Mouse (Mus musculus) brain, embryonic 18.5 days (tissue): ENCODE data around the gene Klf12.

ENCODE experiments used
- DNase-seq: peaks from one replicate; pipeline ENCODE4 v3.0.0-alpha.2; 2012; ENCODE audit warnings: low read depth, low spot score

The Klf12 gene

DNA sequence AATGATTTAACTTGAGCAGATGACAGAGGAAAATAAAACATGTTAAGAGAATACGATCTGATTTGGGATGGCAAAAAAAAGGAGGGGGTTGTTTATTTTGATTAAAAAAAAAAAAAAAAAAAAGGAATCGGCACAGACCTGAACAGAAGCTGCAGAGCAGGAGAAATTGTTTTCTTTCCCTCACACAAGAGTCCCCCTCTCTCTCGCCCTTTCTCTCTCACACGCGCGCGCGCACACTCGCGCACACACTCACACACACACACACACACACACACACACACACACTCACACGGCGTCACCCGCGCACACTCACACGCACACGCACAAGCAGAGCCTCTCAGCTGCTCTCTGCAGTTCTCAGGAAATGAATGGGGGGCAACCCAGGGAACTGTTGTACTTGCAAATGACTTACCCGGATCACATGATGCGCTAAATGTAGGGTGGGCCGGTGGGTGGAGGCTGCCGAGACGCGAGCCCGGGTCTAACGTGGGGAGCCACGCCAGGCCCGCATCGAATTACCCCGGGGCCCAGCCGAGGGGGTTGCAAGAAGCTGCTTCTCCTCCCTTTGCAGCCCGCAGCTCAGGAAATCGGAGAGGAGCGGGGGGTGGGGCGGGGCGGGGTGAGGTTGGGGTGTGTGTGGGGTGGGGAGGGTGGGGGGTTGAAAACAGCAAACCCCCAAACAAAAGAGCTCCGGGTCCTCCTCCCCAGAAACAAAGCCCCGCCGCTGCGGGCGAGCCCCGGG lies at the start of gene Klf12:
Gene Klf12 (minus strand): TSS at position 561 of the 742 bp plus-strand sequence.
- DNase-seq: peak; percentile 84

DNA sequence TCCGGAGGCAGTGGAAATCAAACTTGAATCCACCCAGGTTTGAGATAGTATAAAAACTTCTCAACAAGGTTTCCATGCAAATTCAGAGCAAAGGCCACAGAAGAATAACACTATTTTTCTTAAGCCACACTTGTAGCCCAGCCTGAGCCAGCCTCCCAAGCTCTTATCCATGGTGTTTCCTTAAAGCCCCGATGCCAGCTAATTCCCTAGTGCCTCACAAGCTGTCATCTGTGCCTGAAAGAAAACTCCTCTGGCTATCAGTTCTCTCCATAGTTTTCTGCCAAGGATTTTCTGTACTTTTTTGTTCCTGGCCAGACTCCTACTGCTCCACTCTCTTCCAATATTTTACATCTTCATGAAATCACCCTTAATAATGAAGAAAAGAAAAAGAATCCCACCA lies 48.9 kb upstream of the Klf12 start:
- DNase-seq: no peak

DNA sequence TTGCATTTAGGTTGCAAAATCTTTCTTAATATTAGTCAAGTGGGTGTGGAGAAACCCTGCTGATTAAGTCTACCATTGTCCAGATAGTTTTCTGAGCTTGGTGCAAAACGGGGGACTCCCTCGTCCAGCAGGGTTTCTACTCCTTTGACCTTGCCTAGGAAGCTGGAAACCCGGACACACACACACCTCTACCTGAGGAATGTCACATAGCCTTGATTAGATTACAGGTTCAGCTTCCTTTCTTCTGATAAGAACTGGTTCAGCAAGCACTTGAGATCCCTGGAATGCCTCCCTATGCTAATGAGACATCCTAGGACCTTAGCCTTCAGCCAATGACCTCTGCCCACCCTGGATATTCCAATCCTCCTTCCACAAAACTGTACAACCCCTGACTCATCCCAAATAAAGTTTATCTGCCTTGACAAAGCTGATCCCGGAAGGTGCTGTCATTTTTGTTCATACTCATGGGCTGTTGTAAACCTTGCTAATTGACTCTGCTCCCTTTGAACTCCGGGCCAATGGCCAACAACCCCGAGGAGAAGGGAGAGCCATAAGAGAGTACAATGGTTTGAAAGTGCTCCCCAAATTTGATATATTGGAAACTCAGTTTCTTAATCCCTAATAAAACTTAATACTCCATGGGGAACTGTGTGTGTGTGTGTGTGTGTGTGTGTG lies 44.3 kb upstream of the Klf12 start:
- DNase-seq: no peak

DNA sequence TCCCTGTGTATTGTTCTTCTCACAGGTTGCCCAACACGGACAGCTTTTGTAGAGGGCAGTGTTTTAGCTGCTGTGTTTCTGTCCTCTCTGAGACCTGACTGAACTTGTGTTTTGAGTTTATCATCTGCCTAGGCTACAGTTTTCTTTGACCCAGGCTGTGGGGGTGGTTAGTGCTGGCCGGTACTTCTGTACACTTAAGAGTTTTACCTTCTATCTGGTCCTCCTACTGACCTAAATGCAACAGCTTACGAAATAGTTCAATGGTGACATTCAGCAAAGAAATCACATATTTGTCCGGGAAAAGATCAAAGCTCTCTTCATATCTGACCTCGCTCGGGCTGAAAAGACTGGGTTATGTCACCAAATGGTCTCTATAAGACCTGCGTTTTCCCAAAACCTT lies 39.8 kb upstream of the Klf12 start:
- no peak for DNase-seq

DNA sequence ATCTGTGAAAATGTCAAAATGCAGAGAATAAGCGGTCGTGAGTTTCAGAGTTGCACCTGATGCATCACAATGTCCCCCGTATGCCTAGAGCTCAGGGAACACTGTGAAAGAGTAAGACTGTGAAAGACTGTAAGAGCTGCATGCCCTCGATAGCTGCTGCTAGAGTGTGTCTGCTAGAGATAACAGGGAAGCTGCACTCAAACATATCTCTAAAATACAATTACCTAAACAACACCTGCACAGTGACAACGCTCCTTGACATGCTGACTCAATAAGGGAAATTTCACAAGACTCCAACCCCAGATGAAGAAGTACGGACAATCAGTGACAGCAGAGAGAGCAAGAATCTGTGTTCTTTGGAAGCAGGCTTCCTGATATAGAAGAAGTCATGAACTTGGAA lies 37.5 kb upstream of the Klf12 start:
- no peak for DNase-seq

DNA sequence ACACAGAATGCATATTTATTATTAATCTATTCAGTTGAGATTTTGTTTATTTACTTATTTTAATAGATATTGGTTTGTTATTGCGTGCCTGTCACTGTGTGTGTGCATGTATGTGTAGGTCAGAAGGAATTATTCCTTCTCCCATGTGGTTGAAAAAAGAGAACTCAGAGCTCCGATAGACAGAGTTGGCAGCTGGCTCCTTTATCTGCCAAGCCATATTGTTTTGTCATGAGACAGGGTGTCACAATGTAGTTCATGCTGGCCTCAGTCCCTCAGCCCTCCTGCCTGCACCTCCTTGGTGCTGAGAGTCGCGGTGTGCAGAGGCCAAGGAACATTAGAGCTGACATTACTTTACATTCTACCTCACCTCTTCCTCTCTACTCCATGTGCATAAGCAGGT lies 32.3 kb upstream of the Klf12 start:
- DNase-seq: no peak

DNA sequence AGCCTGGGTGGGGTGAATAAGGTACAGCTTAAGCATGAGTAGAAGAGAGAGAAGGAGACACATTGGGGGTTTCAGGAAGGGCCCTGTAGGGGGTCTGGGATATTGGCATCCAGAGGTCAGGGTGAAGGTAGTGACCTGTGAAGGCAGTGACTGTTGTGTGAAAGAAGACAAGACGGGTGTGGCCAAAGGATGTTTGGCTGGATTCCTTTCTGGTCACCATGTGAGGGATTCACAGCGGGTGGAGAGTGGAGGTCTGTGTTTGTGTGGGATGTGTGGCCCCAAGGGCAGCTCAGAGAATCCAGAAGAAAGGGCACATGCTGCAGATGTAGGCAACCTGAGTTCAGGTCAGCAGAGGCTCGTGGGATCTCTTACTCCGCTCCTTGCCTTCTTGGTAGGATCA lies 29.6 kb upstream of the Klf12 start:
- no peak for DNase-seq

DNA sequence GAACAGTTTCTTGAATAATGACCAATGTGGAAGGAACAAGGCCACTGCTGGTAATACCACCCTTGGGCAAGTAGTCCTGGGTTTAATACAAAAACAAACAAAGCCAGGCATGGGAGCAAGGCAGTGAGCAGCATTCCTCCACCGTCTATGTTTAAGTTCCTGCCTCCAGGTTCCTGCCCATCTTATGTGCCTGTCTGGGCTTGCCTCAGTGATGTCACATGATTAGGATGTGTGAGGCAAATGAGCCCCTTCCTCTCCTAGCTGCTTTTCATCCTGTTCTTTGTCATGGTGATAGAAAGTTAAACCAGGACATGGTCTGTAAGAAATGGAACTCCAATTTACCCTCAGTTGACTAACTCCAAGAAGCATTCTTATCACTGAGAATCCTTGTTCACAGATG lies 16.4 kb upstream of the Klf12 start:
- no peak for DNase-seq

DNA sequence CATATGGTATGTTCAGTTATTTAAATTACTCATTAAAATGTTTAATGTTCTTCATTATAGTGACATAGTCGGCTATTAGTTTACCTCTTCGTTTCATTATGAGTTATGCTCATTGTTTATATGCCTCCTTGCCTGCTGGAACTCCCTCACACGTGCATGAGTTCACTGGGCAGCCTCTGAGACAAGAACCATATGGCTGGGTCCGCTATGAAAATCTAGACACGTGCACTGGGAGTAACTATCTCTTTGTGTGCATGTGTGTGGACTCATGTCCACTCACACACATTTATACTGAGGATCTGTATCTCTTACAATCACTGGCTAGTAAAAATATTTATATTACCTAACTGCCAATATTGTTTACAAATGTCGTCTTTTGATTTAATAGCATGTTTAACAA lies 14.4 kb upstream of the Klf12 start:
- DNase-seq: no peak

DNA sequence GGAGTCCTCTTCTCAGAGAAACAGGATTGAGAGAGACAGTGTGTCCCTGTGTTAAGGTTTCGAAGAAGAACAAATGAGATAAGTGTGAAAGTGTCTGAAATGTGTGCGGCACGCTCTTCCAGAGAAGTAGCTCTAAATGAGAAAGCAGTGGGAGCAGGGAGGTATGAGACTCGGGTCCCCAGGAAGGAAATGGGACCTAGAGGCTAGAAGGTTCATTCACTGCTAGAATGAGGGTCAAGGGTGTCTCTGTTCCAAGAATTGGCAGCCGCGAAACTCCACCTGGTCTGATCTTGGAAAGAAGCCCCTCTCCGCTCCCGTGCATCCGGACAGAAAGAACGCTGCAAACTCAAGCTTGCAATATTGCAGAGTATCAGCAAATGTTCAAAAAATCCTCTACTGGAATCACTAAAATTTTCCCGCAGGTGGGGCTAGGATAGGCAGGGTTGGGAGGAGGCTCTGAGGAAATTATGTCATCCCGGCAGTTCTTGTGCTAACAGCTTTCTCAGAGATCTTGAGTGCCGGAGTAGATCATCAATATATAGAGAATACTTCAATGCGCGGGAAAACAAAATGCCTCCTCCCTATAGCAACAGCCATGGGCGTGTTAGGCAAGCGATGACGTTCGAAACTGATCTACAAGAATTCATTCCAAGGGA lies 2.2 kb upstream of the Klf12 start:
- DNase-seq: peak; percentile 14

DNA sequence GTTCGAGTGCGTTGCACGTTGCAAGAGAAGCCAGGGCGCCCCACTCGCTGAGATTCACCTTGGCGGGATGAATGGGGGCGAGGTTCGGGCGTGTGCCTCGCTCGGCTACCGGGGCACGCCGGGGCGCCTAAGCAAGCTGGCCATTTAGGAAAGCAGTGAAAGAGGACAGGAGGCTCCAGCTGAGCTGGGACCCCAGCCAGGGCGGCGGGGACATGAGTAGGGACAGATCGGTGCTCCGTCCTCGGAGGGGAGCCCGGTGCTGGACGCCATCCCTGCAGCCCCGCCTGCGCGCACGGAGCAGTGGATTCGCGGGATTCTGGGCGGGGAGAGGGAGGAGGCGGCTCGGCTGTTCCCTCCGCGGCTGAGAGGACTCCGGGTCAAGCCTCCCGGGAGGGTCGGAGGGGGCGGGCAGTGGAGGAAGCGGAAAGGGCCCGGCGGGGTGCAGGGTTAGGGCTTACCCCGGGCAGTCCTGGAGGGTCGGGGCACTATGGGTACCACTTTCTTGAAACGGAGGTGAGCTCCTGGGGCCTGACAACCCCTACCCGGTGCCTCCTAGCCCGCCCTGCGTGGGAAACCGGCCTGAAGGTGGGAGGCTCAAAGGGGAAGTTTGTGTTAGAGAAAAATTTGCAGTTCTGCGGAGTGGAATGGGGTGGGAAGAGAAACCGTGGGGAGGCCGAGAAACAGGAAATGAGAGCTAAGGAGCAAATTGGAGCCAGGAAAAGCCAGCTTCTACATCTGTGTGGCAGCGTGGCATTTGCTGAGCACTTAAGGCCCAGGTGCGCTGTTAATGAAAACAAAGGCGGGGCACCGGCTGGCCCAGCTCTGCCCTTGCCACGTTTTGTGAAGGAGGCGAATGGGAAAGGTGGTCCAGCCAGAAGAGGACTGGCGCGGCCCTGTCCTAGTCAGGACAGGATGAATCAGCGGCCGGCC lies 1.4 kb upstream of the Klf12 start:
- peak; percentile 32 for DNase-seq

DNA sequence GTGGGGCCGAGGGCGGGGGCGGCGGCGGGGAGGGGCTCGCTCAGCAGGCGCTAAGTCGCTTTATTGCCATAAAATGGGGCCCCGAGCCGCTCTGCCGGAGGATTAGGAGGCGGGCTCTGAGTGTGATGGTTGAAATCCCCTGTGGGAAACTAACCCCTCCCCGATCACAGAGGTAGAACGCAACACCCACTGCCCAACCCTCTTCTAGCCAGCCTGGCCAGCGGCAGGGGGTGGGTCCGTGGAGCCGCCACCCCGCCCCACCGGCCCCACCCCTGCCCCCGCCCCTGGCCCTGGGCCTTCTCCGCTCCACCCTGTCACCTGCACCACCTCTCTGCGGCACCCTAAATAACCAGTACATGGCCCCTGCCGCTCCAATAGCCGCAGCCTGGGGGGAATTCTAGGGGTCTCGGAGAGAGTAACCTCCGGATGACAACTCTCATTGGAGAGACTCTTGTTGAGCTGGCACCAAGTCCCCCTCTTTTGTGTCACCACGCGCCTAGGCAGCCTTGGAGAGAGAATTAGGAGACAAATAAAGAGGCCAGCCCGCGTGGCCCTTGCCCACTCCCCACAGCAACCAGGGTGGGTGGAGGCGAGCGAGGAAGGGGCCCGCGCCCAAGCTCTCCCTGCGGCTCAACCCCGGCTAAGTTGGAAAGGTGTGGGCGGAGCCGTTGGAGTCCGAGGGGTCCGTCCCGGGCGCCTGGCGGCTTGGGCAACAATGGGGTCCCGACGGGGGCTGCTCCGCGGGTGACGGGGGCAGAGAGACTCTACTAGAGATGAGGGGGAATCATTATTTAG lies 579 bp upstream of the Klf12 start:
- DNase-seq: peak; percentile 62

DNA sequence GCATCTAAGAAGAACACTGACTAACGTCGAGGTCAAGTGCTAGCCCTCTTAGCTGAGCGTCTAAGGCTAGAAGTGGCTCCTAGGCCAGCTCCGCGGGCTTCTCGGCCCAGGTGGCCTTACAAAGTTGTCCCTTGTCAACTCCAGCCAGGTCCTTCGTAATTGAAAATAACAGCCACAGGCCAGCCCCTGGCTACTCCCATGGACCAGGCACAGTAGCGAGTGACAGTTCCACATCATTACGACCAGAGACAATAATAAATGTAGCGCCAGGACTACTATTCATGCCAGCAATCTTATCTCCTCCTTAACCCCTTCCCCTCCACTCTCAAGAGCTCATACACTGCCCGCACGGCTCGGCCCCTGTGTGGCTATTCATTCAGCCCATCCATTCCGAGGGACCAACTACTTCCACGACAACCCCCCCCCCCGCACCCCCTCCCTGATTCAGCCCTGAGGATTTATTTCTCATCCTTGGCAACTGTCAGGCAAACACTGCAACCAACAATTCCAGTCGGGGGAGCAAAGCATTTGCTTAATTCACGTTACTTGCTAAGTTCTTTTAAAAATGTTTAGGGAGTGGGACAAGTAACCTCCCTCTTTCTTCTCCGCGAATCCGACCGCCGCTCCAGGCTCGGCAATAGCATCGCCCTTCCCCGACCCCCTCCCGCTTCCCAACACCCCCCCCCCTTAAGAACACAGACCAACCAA lies 914 bp downstream of the Klf12 start:
- DNase-seq: peak; percentile 43

DNA sequence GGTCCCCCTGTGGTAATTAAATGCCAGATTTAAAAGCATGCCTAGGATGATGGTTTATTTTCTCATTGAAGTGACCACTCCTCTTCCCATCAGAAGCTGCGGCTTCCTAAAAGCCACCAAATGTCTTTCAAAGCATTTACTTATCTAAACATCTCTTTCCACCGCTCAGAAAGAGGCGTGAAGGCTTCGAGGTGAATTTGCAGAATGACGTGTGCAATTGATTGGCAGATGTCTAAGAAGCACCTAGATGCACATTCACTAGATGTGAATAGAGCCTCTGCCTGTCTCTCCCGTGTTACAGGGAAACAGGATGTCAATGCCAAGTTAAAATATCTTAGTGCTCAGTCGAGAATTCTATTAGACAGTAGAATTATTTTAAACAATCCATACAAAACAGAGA lies 1.8 kb downstream of the Klf12 start:
- no peak for DNase-seq

DNA sequence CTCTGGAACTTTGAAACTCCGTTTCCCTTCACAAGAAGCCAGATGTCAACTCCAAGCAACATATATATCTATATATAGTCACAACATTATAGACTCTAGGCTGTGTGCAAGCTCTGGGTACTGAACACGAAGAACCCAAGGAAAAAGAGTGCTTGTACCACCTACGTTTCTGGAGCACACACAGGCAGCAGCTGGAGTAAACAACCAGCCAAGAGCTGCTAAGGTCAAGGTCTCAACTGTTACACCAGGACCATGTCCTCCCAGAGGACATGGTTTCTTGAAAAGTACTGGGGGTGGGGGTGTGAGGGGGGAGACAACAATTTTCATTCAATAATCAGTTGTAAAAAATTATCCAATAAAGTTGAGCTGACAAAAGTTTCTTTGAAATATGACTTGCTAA lies 2.7 kb downstream of the Klf12 start:
- DNase-seq: no peak

DNA sequence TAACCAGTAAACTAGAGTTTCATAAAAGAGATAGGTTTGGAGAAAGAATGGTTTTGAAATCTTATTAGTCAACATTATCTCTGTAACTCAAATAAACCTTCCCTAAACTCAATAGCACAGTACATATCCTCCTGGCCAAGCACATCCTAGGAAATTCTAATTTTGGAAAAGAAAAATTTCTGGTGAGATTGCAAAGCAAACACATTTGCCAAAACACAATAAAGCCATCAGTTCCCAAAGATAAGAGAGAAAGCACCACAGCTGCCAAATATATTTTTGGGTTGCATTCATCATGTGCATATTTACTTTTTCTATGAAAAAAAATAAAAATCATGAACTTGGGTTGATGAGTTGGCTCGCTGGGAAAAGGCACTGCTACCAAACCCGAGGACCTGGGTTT lies 10.3 kb downstream of the Klf12 start:
- no peak for DNase-seq

DNA sequence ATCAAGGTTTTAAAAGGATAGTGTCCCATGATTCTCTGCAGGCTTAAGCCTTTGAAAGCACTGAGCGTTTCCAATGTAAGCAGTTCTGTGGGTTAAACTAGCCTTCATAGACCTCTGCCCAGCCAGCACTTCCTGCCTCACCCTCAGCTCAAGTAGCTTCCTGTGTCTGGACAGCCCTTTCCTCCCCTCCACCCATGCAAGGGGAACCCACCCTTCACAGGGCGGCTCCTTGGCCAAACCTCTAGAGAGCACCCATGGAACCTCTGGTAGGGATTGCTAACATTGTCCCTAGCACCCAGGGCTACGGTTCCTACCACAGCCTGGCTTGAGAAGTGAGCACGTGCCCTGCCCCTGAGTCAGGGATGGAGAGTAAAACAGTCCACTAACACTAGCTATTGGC lies 23.9 kb downstream of the Klf12 start:
- DNase-seq: no peak

DNA sequence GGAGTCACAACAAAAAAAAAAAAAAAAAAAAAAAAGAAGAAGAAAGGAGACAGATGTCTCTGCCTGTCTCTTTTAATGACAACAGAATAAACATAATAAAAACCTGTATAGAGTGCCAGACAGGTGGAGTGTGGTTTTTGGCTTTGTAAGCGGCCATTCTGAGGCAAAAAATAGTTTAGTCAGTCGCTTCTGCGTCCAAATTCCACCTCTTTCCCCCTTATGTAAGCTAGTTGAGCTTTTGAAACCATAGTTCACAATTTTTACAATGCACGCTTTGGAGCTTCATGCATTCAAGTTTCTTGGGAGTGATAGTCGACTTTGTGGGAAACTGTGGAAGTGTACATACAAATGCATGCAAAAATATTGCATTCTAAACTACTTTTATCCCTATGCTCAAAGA lies 41.4 kb downstream of the Klf12 start:
- no peak for DNase-seq

DNA sequence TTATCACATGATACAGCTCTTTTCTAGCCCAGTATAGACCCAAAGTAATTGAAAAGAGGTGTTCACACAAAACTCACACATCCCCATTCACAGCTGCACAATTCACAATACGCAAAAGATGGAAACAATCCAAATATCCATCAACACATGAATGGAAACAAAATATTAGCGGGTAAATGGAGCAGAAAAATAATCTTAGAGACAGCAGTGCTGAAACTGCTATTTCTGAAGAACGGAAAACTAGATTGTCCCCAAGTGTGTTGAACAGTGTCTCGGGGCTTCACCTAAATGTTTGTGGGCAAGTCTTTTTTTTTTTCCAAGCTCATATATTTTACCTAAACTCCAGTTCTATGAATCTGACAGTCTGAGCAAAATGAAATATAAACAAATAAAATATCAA lies 44.6 kb downstream of the Klf12 start:
- DNase-seq: no peak

DNA sequence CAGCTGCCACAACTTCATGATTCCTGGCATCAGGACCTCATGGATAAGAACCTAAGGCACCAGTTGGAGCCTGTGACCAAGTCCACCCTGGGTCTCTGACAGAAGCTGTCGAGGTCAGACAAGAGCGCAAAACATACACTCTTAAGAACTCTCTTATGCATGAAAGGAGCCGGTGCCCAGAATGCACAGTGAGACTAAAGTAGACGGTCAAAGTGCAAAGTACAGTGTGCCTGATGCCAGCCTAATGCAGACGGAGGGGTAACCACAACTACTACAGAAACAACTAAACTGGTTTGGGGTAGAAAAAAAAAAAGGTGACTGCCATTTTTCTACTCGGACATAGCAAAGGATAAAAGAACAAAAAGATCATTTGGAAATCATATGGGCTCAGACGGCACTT lies 47.7 kb downstream of the Klf12 start:
- DNase-seq: no peak
